Mouse (Mus musculus) heart, adult 2 months (tissue): Measurements from ENCODE around the gene Ndufa8.

Experiments
- CTCF ChIP-seq: fragments of 200-600 bp; IDR thresholded peaks from 2 replicates; pipeline ENCODE4 v1.8.1; 2022; ENCODE audit warnings: antibody characterized with exemption, mild to moderate bottlenecking, moderate library complexity
- EP300 ChIP-seq: fragments of 200-500 bp; IDR thresholded peaks from 2 replicates; pipeline ENCODE4 v1.6.1; 2011; ENCODE audit warnings: low read depth, low read length, control low read depth; ENCODE audit not compliant: insufficient read depth
- POLR2A ChIP-seq: fragments of 200-500 bp; IDR thresholded peaks from 2 replicates; pipeline ENCODE4 v1.6.1; 2011; ENCODE audit warnings: mild to moderate bottlenecking, low read depth, low read length, control low read depth; ENCODE audit not compliant: insufficient read depth

DNA sequence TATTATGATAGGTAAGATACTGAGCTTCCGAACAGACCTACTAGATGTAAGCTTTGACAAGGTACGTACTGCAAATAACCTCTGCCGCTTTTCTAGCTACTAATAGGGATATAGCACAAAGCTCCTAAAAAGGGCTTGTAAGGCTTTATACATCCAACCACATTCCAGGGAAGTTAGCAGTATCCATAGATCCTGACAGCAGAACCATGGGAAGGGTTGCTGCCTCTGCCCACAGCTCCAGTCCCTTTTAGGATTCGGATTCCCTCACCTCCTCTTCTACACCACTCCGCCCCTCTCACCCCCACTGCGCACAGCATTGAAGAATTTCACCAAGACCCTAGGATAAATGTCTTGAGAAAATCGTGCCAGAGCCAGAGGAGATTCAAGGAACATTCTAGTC lies 44.1 kb upstream of the Ndufa8 start:
- TF ChIP-seq CTCF, result no peak
- no peak for TF ChIP-seq POLR2A
- TF ChIP-seq EP300, result no peak
